Mouse (Mus musculus) heart, adult 2 months (tissue): ENCODE measurements around the gene Eci1. TPM values are rescaled to one million over a fixed set of nuclear protein-coding genes. Genes with fewer than 3 reads are reported as not detected.
A peak's percentile ranks its signal among the peaks of the same experiment; 100 is the strongest.

Experiments used
- DNase-seq, 2 experiments: peaks; one replicate each; pipeline ENCODE4 v3.0.0; 2021
- H3K27ac ChIP-seq: fragments of 200-600 bp; 2 replicates; pipeline ENCODE4 v1.8.1; 2022
- H3K27me3 ChIP-seq: fragments of 200-500 bp; 2 replicates; pipeline ENCODE4 v1.6.1; 2012; ENCODE audit warnings: mild to moderate bottlenecking, low read length, inconsistent platforms, mixed read lengths; ENCODE audit not compliant: control insufficient read depth, insufficient read depth
- H3K36me3 ChIP-seq: fragments of 200-500 bp; 2 replicates; pipeline ENCODE4 v1.6.1; 2012; ENCODE audit warnings: low read length, inconsistent platforms; ENCODE audit not compliant: control insufficient read depth, insufficient read depth
- H3K4me1 ChIP-seq: fragments of 200-500 bp; 2 replicates; pipeline ENCODE4 v1.6.1; 2011; ENCODE audit warnings: low read length; ENCODE audit not compliant: control insufficient read depth, insufficient read depth
- H3K4me3 ChIP-seq: fragments of 200-600 bp; 2 replicates; pipeline ENCODE4 v1.8.1; 2022
- H3K79me2 ChIP-seq: fragments of 200-500 bp; replicated peaks from 2 replicates; pipeline ENCODE4 v1.6.1; 2012; ENCODE audit warnings: mild to moderate bottlenecking, inconsistent platforms, low read length, moderate library complexity, mixed read lengths; ENCODE audit not compliant: control insufficient read depth, insufficient read depth
- H3K9ac ChIP-seq: fragments of 200-500 bp; 2 replicates; pipeline ENCODE4 v1.6.1; 2012; ENCODE audit warnings: low read depth, mild to moderate bottlenecking, control low read depth, inconsistent platforms, low read length, mixed read lengths
- CTCF ChIP-seq: fragments of 200-600 bp; IDR thresholded peaks from 2 replicates; pipeline ENCODE4 v1.8.1; 2022; ENCODE audit warnings: antibody characterized with exemption, mild to moderate bottlenecking, moderate library complexity
- EP300 ChIP-seq: fragments of 200-500 bp; IDR thresholded peaks from 2 replicates; pipeline ENCODE4 v1.6.1; 2011; ENCODE audit warnings: low read depth, low read length, control low read depth; ENCODE audit not compliant: insufficient read depth
- POLR2A ChIP-seq: fragments of 200-500 bp; IDR thresholded peaks from 2 replicates; pipeline ENCODE4 v1.6.1; 2011; ENCODE audit warnings: mild to moderate bottlenecking, low read depth, low read length, control low read depth; ENCODE audit not compliant: insufficient read depth
- WGBS: fragments of 180-500 bp; shearing (Covaris S2); methylation state at CpG from one replicate; pipeline ENCODE4 v1.1.7; 2018; 5-methylcytosine and 5-hydroxymethylcytosine counted together
- intact Hi-C: fragments of 180-260 bp; cut with DNase I; formaldehyde crosslinking; loops from one replicate; pipeline ENCODE4 v1.15.1; 2025
- polyA plus RNA-seq: library from polyadenylated mRNA; depleted of rRNA; stranded (reverse); fragments of >200 nt; gene quantifications from 2 replicates; pipeline ENCODE4 v1.2.3, GENCODE M21; 2012
- total RNA-seq, 2 experiments: library from RNA; stranded (reverse); gene quantifications; 2 replicates each; pipeline ENCODE4 v1.2.3; 2021

Eci1 gene
- total and polyA plus RNA-seq, 3 experiments = 414 to 487 (median 421) TPM

DNA sequence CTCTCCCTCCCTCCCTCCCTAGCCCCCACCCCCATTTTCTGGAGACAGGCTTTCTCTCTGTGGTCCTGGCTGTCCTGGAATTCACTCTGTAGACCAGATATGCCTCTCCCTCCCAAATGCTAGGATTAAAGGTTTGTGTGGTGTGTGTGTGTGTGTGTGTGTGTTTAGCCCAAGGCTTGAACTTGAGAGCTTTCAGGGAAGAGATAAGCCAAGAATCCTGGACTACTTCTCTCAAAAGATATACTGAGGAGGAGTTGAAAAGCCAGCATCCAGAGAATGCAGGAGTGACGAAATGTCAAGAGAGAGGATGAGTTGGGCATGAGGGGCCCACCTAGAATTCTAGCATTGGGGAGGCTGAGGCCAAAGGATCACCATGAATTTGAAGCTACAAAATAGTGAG lies 36.5 kb downstream of the Eci1 start:
- TF ChIP-seq POLR2A (no peak), CTCF (no peak), EP300 (no peak)
- no peak overlapping the region for H3K4me3 ChIP-seq
- no peak overlapping the region for H3K9ac ChIP-seq
- no peak overlapping the region for H3K27ac ChIP-seq
- H3K79me2 ChIP-seq = no peaks in the 10 kb centered on the region
- H3K4me1 ChIP-seq = no peaks in the 10 kb centered on the region
- H3K27me3 ChIP-seq = no peaks in the 10 kb centered on the region
- DNase-seq = no peak
- no peaks in the 10 kb centered on the region for H3K36me3 ChIP-seq
- WGBS = 79% methylated on average over 1 of the region's 1 CpGs
- intact Hi-C loops = no loop called here

GRCm38 (mm10) chr17:24463374-24464133 lies 37.1 kb downstream of the Eci1 start:
- Histone ChIP-seq H3K4me1 (no peaks in the 10 kb centered on the region), H3K9ac (no peak overlapping the region), H3K27me3 (no peaks in the 10 kb centered on the region), H3K36me3 (no peaks in the 10 kb centered on the region), H3K27ac (no peak overlapping the region), H3K4me3 (no peak overlapping the region), H3K79me2 (no peaks in the 10 kb centered on the region)
- TF ChIP-seq CTCF (no peak), POLR2A (no peak), EP300 (no peak)
- 63% methylated on average over 6 of the region's 6 CpGs for WGBS
- intact Hi-C loops = no loop called here
- no peak for DNase-seq

DNA sequence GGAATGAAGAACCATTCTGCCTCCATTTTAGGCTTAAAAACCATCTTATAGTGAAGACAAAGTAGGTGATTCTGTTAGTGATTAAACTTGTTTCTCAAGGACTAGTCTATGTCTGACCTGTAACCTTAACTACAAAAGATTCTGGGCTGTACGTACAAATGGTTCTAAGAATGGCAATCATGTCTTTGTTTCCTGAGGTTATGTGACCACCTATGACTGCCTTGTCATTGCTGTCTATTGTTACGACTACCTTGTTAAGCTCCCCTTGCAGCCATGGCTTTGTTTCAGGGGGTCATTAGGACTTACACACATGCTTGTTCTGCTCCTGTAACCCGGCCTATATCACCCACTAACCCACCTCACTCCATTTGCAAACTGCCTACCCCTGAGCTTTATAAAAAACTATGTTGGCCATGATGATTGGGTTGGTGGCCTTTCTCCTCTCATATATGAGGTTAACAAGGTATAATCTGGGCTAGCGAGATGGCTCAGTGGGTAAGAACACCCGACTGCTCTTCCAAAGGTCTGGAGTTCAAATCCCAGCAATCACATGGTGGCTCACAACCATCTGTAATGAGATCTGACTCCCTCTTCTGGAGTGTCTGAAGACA lies 42.3 kb downstream of the Eci1 start:
- no peak overlapping the region for H3K9ac ChIP-seq
- no peak overlapping the region for H3K27ac ChIP-seq
- intact Hi-C loops = no loop called here
- DNase-seq = no peak
- WGBS = 92% methylated on average over 5 of the region's 5 CpGs
- peaks cover 2% of the 10 kb centered on the region for H3K79me2 ChIP-seq
- peaks cover 1% of the 10 kb centered on the region; the same call in 1 of the 2 replicates for H3K36me3 ChIP-seq
- no peaks in the 10 kb centered on the region for H3K27me3 ChIP-seq
- H3K4me3 ChIP-seq = no peak overlapping the region
- H3K4me1 ChIP-seq = peaks cover 11% of the 10 kb centered on the region
- no peak for TF ChIP-seq CTCF
- no peak for TF ChIP-seq EP300
- no peak for TF ChIP-seq POLR2A

DNA sequence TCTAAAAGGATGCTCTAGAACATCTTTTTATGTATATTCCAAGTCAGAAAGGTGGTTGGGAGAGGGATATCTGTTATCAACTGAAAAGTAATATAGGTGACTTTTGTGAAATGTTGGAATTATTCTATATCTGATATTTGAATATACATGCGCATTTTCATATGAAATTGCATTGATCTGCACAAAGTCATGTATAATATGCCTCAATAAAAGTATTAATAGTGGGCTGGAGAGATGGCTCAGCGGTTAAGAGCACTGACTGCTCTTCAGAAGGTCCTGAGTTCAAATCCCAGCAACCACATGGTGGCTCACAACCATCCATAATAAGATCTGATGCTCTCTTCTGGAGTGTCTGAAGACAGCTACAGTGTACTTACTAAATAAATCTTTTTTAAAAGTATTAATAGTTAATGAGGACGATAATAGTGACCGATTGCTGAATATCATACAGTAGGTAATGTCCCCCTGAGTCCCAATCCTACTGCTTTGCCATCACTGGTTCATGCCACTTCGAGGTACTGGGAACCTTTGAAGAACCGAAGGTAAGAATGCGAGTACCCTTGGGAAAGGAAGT lies 43.0 kb downstream of the Eci1 start:
- H3K27ac ChIP-seq = peak overlapping the region; percentile 97
- peaks cover 2% of the 10 kb centered on the region for H3K79me2 ChIP-seq
- peaks cover 11% of the 10 kb centered on the region for H3K4me1 ChIP-seq
- H3K36me3 ChIP-seq = peaks cover 1% of the 10 kb centered on the region; the same call in 1 of the 2 replicates
- H3K27me3 ChIP-seq = no peaks in the 10 kb centered on the region
- DNase-seq = no peak
- H3K4me3 ChIP-seq = peak overlapping the region; percentile 71
- peak overlapping the region; percentile 62 for H3K9ac ChIP-seq
- intact Hi-C loops = no loop called here
- 18% methylated on average over 7 of the region's 7 CpGs for WGBS
- TF ChIP-seq POLR2A (no peak), EP300 (no peak), CTCF (no peak)

DNA sequence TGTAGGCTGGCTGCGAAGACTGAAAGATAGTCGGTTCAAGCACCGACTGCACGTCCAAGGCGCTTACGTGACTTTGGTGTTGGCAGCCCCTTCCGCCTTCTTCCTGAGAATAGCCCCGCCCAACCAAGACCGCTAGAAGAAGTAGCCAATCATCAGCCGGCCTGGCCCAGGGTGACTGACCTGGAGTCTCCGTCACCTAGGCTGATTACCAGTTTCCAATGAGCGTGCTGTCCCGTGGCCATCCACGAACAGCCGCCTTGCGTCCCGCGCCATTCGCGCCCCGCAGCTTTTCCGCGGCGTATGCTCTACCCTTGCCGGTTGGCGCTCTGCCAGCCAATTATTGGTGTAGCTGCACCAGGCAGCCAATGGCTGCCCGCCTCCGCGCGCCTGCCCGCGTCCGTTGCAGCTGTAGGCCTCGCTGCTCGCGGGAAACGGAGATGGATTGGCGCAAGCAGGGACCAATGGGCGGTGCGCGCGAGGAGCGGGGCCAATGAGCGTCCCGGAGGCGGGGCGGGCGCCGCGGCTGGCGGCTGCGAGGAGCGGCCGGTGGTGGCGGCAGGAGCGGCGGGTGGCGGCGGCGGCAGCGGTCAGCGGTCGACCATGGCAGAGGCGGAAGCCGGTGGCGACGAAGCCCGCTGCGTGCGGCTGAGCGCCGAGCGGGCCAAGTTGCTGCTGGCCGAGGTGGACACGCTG lies 43.6 kb downstream of the Eci1 start, which contains the start of the genes E4f1 and Pgp:
TSS of gene E4f1 (minus strand) at position 404 of the 693 bp plus-strand sequence.
TSS of gene Pgp (plus strand) at position 483 of the 693 bp plus-strand sequence.
- WGBS = under 1% methylated on average over 75 of the region's 75 CpGs

More for the DNA sequence above, 43.6 kb downstream of the Eci1 start, which contains the start of the genes E4f1 and Pgp:
- Histone ChIP-seq H3K9ac (peak within 1 kb of the TSS; percentile 88), H3K36me3 (peaks cover 1% of the 10 kb centered on the region; the same call in 1 of the 2 replicates), H3K27me3 (no peaks in the 10 kb centered on the region), H3K4me3 (peak within 1 kb of the TSS; percentile 71), H3K27ac (peak within 1 kb of the TSS; percentile 97), H3K79me2 (peaks cover 2% of the 10 kb centered on the region), H3K4me1 (peaks cover 11% of the 10 kb centered on the region)
- intact Hi-C loops = loop anchor here (1.0 kb wide), 1 partner anchor 8 kb away; no protein-coding TSS in a partner anchor
- peak; percentile 98 to 100 for DNase-seq
- 0 out of 2 replicates have a peak, but pooled peaks have one; percentile 2 for TF ChIP-seq EP300
- TF ChIP-seq CTCF = peak; percentile 10; the same call in 1 of the 2 replicates
- peak; percentile 81 for TF ChIP-seq POLR2A
